Mouse (Mus musculus) stomach, postnatal 0 days (tissue): ENCODE results near the gene Ppil4.

Experiments used
- CTCF ChIP-seq: IDR thresholded peaks from 2 replicates; pipeline ENCODE4 v1.5.1; 2016; ENCODE audit warnings: antibody characterized with exemption, low read depth, mild to moderate bottlenecking, moderate library complexity
- EP300 ChIP-seq: optimal IDR thresholded peaks from 2 replicates; pipeline ENCODE3; 2016; ENCODE audit warnings: antibody characterized with exemption

- TF ChIP-seq CTCF (no peak), EP300 (no peak)
Measured at GRCm38 (mm10) chr10:7838874-7839421, 46.3 kb downstream of the Ppil4 start.
